Mouse (Mus musculus): ENCODE data around the gene Prkce.

DNA sequence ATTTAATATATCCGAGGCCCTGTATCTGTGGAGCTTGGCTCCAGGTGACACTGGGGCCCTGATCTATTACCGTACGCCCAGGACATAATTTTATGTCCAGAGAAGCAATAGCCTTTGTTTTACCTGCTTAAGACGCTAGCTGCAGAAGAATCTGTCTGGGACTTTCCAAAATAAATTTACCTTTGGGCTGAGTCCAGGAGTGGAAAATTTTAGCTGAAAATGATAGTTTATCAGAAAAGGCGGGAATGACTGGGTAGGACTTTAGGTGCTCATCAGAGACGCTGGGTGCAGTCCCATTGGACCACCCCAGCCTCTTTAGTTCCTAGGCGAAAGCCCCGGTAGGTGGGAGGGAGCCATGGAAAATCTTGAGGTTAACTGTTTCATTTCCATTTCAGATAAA is 58.6 kb downstream of the Prkce start:
- TF ChIP-seq CTCF (IDR thresholded peaks at IDR 0.05; ENCODE audit: low read depth) (no peak), EP300 (IDR thresholded peaks at IDR 0.05; ENCODE audit: low read depth) (no peak)
